7 mouse cellular contexts compared by ENCODE assay signal in genomic region chr1:20890941-20891399, GRCm38 (mm10). TPM values are rescaled to one million over a fixed set of nuclear protein-coding genes. Genes with fewer than 3 reads are reported as not detected.
DNase-seq lines count a peak whose midpoint lies in the region; ATAC-seq and TF ChIP-seq lines count a peak whose summit lies in the region.

No protein-coding gene starts in this region.

- no peak for TF ChIP-seq EP300 in heart, adult 2 months (IDR thresholded peaks at IDR 0.05; ENCODE audit: insufficient read depth, low read depth, low read length)

- H3K9ac ChIP-seq in heart, adult 2 months (ENCODE audit: low read depth, low read length): peak overlapping the region; percentile 71
- H3K9ac ChIP-seq in limb, embryonic 11.5 days (ENCODE audit: low read length): peak overlapping the region; percentile 72
- peak overlapping the region; percentile 75 for H3K9ac ChIP-seq in midbrain, embryonic 12.5 days (replicated peaks)

- no peaks in the 10 kb centered on the region for H3K36me3 ChIP-seq in heart, adult 2 months (ENCODE audit: control insufficient read depth, insufficient read depth, low read length)
- H3K36me3 ChIP-seq in kidney, adult 2 months (ENCODE audit: control insufficient read depth, insufficient read depth, low read length): no peaks in the 10 kb centered on the region
- H3K36me3 ChIP-seq in limb, embryonic 11.5 days (ENCODE audit: control insufficient read depth, insufficient read depth, low read length): no peaks in the 10 kb centered on the region
- no peaks in the 10 kb centered on the region for H3K36me3 ChIP-seq in midbrain, embryonic 12.5 days
- H3K36me3 ChIP-seq in small intestine, adult 2 months (ENCODE audit: control insufficient read depth, insufficient read depth, low read length): no peaks in the 10 kb centered on the region

- H3K4me3 ChIP-seq in heart, adult 2 months: peak overlapping the region; percentile 83
- H3K4me3 ChIP-seq in kidney, adult 2 months (ENCODE audit: insufficient read depth, low read depth, low read length): peak overlapping the region; percentile 72
- H3K4me3 ChIP-seq in limb, embryonic 11.5 days (ENCODE audit: low read depth, low read length): peak overlapping the region; percentile 57
- H3K4me3 ChIP-seq in midbrain, embryonic 12.5 days: peak overlapping the region; percentile 73
- H3K4me3 ChIP-seq in small intestine, adult 2 months (ENCODE audit: low read depth, low read length): peak overlapping the region; percentile 69

- H3K4me1 ChIP-seq in heart, adult 2 months (ENCODE audit: control insufficient read depth, insufficient read depth, low read length): 0 out of 2 replicates have a peak, but pooled peaks cover 2% of the 10 kb centered on the region
- H3K4me1 ChIP-seq in kidney, adult 2 months (ENCODE audit: control insufficient read depth, insufficient read depth, low read length): no peaks in the 10 kb centered on the region
- H3K4me1 ChIP-seq in limb, embryonic 11.5 days (ENCODE audit: control insufficient read depth, insufficient read depth, low read length): no peaks in the 10 kb centered on the region; the same call in 1 of the 2 replicates
- peaks cover 15% of the 10 kb centered on the region for H3K4me1 ChIP-seq in midbrain, embryonic 12.5 days
- no peaks in the 10 kb centered on the region; the same call in 1 of the 2 replicates for H3K4me1 ChIP-seq in small intestine, adult 2 months (ENCODE audit: control insufficient read depth, insufficient read depth, insufficient read length, low read length)

- no peaks in the 10 kb centered on the region for H3K9me3 ChIP-seq in limb, embryonic 11.5 days (ENCODE audit: control insufficient read depth, low read length)
- no peaks in the 10 kb centered on the region for H3K9me3 ChIP-seq in midbrain, embryonic 12.5 days

- no peak for TF ChIP-seq POLR2A in heart, adult 2 months (IDR thresholded peaks at IDR 0.05; ENCODE audit: insufficient read depth, low read depth, low read length)
- no peak for TF ChIP-seq POLR2A in kidney, adult 2 months (IDR thresholded peaks at IDR 0.05; ENCODE audit: low read depth, low read length)
- TF ChIP-seq POLR2A in small intestine, adult 2 months (IDR thresholded peaks at IDR 0.05; ENCODE audit: low read depth, low read length): no peak

- DNase-seq in adrenal gland, adult 8-10 months: peak; percentile 77
- peak; percentile 76 for DNase-seq in embryo, embryonic 11 days
- DNase-seq in heart, adult 2 months: peak; percentile 59 to 71
- DNase-seq in kidney, adult 2 months: peak; percentile 37
- no peak for DNase-seq in limb, embryonic 11.5 days (ENCODE audit: low spot score)

- 2% methylated on average over 20 of the region's 20 CpGs for WGBS in heart, adult 2 months
- WGBS in kidney, adult 2 months: 1% methylated on average over 20 of the region's 20 CpGs
- WGBS in limb, embryonic 11.5 days: under 1% methylated on average over 20 of the region's 20 CpGs
- under 1% methylated on average over 20 of the region's 20 CpGs for WGBS in midbrain, embryonic 12.5 days
- 2% methylated on average over 20 of the region's 20 CpGs for WGBS in small intestine, adult 2 months

- H3K4me2 ChIP-seq in limb, embryonic 11.5 days (ENCODE audit: low read depth, severe bottlenecking): peak overlapping the region; percentile 80
- peak overlapping the region; percentile 77 for H3K4me2 ChIP-seq in midbrain, embryonic 12.5 days (replicated peaks)

- H3K79me2 ChIP-seq in heart, adult 2 months (replicated peaks; ENCODE audit: control insufficient read depth, insufficient read depth, low read length): no peaks in the 10 kb centered on the region

- ATAC-seq in limb, embryonic 11.5 days (ENCODE audit: insufficient number of reproducible peaks, low FRiP score, low TSS enrichment, low read depth): peak; percentile 56
- ATAC-seq in midbrain, embryonic 12.5 days (ENCODE audit: low FRiP score, low read depth): peak; percentile 74

- intact Hi-C loops in heart, adult 2 months (cut with DNase I): loop anchor here (2.0 kb wide), 2 partner anchors 70 to 278 kb away; partner anchors contain the start of gene Mcm3

- TF ChIP-seq CTCF in heart, adult 2 months (IDR thresholded peaks at IDR 0.05): peak; percentile 55
- TF ChIP-seq CTCF in kidney, adult 2 months (conservative IDR thresholded peaks at IDR 0.05; ENCODE audit: insufficient read depth, insufficient read length, low read depth, low read length): peak; percentile 43
- TF ChIP-seq CTCF in small intestine, adult 2 months (IDR thresholded peaks at IDR 0.05; ENCODE audit: extremely low read depth, insufficient read length, insufficient replicate concordance, low read depth, low read length): peak; percentile 61; the same call in 1 of the 2 replicates

- H3K27ac ChIP-seq in heart, adult 2 months: peak overlapping the region; percentile 71
- H3K27ac ChIP-seq in kidney, adult 2 months (ENCODE audit: insufficient read depth, low read depth, low read length): no peak overlapping the region
- no peak overlapping the region for H3K27ac ChIP-seq in limb, embryonic 11.5 days (replicated peaks; ENCODE audit: low read depth, low read length)
- peak overlapping the region; percentile 84 for H3K27ac ChIP-seq in midbrain, embryonic 12.5 days (replicated peaks)
- H3K27ac ChIP-seq in small intestine, adult 2 months (ENCODE audit: insufficient read depth, low read depth, low read length): 0 out of 2 replicates have a peak overlapping the region, but pooled peaks have one; percentile 4

- H3K27me3 ChIP-seq in heart, adult 2 months (ENCODE audit: control insufficient read depth, insufficient read depth, low read length): no peaks in the 10 kb centered on the region
- no peaks in the 10 kb centered on the region for H3K27me3 ChIP-seq in kidney, adult 2 months (replicated peaks; ENCODE audit: control insufficient read depth, insufficient read depth, low read length)
- H3K27me3 ChIP-seq in limb, embryonic 11.5 days (ENCODE audit: control insufficient read depth, insufficient read depth, low read length): no peaks in the 10 kb centered on the region
- H3K27me3 ChIP-seq in midbrain, embryonic 12.5 days: 0 out of 2 replicates have a peak, but pooled peaks cover 3% of the 10 kb centered on the region
- no peaks in the 10 kb centered on the region for H3K27me3 ChIP-seq in small intestine, adult 2 months (ENCODE audit: control insufficient read depth, insufficient read depth, low read length)

RNA-seq across cellular contexts. Expression of gene Paqr8, which starts 0.6 kb away (rescaled TPM):
- total RNA-seq in adrenal gland, adult 8-10 months (2022): 10 to 100 TPM; 57.6 to 67.3 (median 63.0) TPM
- total RNA-seq in heart, adult 2 months (2021): 1 to 10 TPM; 1.2 to 2.2 TPM
- 2.0 and 3.2 TPM in 2 replicates for polyA plus RNA-seq in heart, adult 2 months (2012; rRNA removed)
- 2.6 and 2.8 TPM in 2 replicates for polyA plus RNA-seq in kidney, adult 2 months (2012; rRNA removed)
- polyA plus RNA-seq in limb, embryonic 11.5 days (2014; fragmentation: Nextera tagmentation; extraction: Ambion mirVana): 3.9 and 4.8 TPM in 2 replicates
- 8.9 and 11.8 TPM in 2 replicates for polyA plus RNA-seq in midbrain, embryonic 12.5 days (2016; fragmentation: Nextera tagmentation; extraction: Ambion mirVana)
- 5.6 and 19.4 TPM in 2 replicates for polyA plus RNA-seq in small intestine, adult 2 months (2012; rRNA removed)

Comparison
In these comparisons a context has a peak if more than half of its experiments do, and no peak if none do; other contexts are left out.
1. H3K27ac ChIP-seq: peak in heart, adult 2 months (single experiment), midbrain, embryonic 12.5 days (single experiment) and small intestine, adult 2 months (single experiment); none in kidney, adult 2 months (single experiment) and limb, embryonic 11.5 days (single experiment).
2. Peak in every context shown above with its lines, with median percentiles within 50 percentile points of each other: H3K4me3 ChIP-seq, H3K9ac ChIP-seq and CTCF ChIP-seq.